Mouse (Mus musculus) kidney, postnatal 0 days (tissue): ENCODE measurements around the gene Slc39a11. TPM values are rescaled to one million over a fixed set of nuclear protein-coding genes. Genes with fewer than 3 reads are reported as not detected.

Source experiments
- ATAC-seq: fragments of 200-750 bp; cut with Nextera tagmentation; replicated peaks from 2 replicates; pipeline ENCODE4 v1.8.0; 2017; ENCODE audit warnings: low read depth, moderate number of reproducible peaks, moderate TSS enrichment, moderate library complexity; ENCODE audit not compliant: low FRiP score
- DNase-seq: peaks from one replicate; pipeline ENCODE4 v3.0.0-alpha.2; 2016; ENCODE audit warnings: low spot score
- H3K27ac ChIP-seq: fragments of 300-500 bp; sonication (generic); 2 replicates; pipeline ENCODE4 v1.5.1; 2014; ENCODE audit warnings: mild to moderate bottlenecking
- H3K27me3 ChIP-seq: fragments of 300-500 bp; sonication (generic); 2 replicates; pipeline ENCODE4 v1.6.1; 2014; ENCODE audit warnings: low read length, mixed read lengths; ENCODE audit not compliant: insufficient read depth
- H3K36me3 ChIP-seq: fragments of 300-500 bp; sonication (generic); 2 replicates; pipeline ENCODE4 v1.6.1; 2014; ENCODE audit warnings: low read length, mixed read lengths; ENCODE audit not compliant: insufficient read depth
- H3K4me1 ChIP-seq: fragments of 300-500 bp; sonication (generic); replicated peaks from 2 replicates; pipeline ENCODE4 v1.6.1; 2014; ENCODE audit warnings: antibody characterized with exemption, low read length, mixed read lengths; ENCODE audit not compliant: insufficient read depth
- H3K4me2 ChIP-seq: fragments of 300-500 bp; sonication (generic); 2 replicates; pipeline ENCODE4 v1.6.1; 2014; ENCODE audit warnings: mild to moderate bottlenecking, low read length, moderate library complexity, mixed read lengths
- H3K4me3 ChIP-seq: fragments of 300-500 bp; sonication (generic); replicated peaks from 2 replicates; pipeline ENCODE4 v1.5.1; 2014; ENCODE audit warnings: low read depth, low read length
- H3K9ac ChIP-seq: fragments of 300-500 bp; sonication (generic); 2 replicates; pipeline ENCODE4 v1.6.1; 2014; ENCODE audit warnings: low read depth, low read length
- H3K9me3 ChIP-seq: fragments of 300-500 bp; sonication (generic); replicated peaks from 2 replicates; pipeline ENCODE4 v1.6.1; 2016; ENCODE audit warnings: low read length, inconsistent platforms, mixed read lengths
- CTCF ChIP-seq: IDR thresholded peaks from 2 replicates; pipeline ENCODE4 v1.5.1; 2016; ENCODE audit warnings: antibody characterized with exemption, low read depth, mild to moderate bottlenecking, moderate library complexity
- WGBS: fragments of 180-500 bp; shearing (Covaris S2); extraction: QIAGEN DNeasy Blood & Tissue Kit; methylation state at CpG from one replicate; pipeline ENCODE4 v1.1.7; 2014; 5-methylcytosine and 5-hydroxymethylcytosine counted together
- polyA plus RNA-seq: library from polyadenylated mRNA; unstranded; fragments of >200 nt; fragmentation: Nextera tagmentation; extraction: Ambion mirVana; gene quantifications from 2 replicates; pipeline ENCODE4 v1.2.1, GENCODE M21; 2015

Slc39a11 gene
- polyA plus RNA-seq, 1 experiment from 2014 or later = 23.3 TPM

DNA sequence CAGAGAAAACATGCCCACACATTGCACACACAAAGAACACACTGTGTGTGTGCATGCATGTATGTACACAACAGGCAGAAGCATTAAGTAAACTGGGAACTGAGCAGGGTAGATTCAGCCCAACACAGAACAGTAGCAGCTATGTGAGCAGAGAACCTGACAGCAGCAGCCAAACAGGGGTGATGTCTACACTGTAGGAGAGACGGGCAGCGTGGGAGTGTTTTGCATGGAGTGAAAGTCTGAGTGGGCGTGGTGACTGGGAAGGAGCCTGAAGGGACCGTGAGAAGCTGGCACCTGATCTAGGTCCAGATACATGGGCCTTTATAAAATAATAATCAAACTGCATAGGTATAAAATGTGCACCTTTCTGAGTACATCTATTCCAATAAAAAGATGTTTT, 89.7 kb downstream of the Slc39a11 start:
- no peak for ATAC-seq
- no peak overlapping the region for H3K4me3 ChIP-seq
- TF ChIP-seq CTCF = no peak
- H3K9ac ChIP-seq = no peak overlapping the region
- H3K36me3 ChIP-seq = no peaks in the 10 kb centered on the region
- H3K9me3 ChIP-seq = no peaks in the 10 kb centered on the region
- H3K4me2 ChIP-seq = no peak overlapping the region
- H3K27ac ChIP-seq = no peak overlapping the region
- H3K27me3 ChIP-seq = no peaks in the 10 kb centered on the region
- no peak for DNase-seq
- no peaks in the 10 kb centered on the region; the same call in none of the 2 replicates for H3K4me1 ChIP-seq
- WGBS = 35% methylated on average over 4 of the region's 4 CpGs

DNA sequence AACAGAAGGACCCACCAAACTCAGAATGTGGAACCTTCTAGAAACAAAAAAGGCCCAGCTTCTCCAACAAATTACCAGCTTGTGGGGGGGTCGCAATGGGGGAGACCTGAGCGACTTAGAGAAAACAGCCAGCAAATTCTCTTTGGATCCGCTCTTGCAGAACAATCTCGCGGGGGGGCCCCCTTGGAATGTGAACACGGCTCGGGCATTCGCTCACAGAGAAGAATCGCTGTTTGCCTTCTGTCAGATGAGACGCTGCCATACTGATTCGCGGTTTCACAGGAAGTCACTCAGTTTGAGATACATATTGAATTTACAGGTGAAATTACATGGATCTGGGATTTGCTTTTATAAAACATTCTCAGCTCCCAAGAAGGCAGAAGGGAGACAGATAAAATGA, 91.4 kb downstream of the Slc39a11 start:
- ATAC-seq (no peak), DNase-seq (no peak)
- WGBS = 56% methylated on average over 12 of the region's 12 CpGs
- Histone ChIP-seq H3K4me2 (no peak overlapping the region), H3K27me3 (no peaks in the 10 kb centered on the region), H3K27ac (no peak overlapping the region), H3K9ac (no peak overlapping the region), H3K4me1 (no peaks in the 10 kb centered on the region; the same call in none of the 2 replicates), H3K9me3 (no peaks in the 10 kb centered on the region), H3K4me3 (no peak overlapping the region), H3K36me3 (no peaks in the 10 kb centered on the region)
- TF ChIP-seq CTCF = no peak

DNA sequence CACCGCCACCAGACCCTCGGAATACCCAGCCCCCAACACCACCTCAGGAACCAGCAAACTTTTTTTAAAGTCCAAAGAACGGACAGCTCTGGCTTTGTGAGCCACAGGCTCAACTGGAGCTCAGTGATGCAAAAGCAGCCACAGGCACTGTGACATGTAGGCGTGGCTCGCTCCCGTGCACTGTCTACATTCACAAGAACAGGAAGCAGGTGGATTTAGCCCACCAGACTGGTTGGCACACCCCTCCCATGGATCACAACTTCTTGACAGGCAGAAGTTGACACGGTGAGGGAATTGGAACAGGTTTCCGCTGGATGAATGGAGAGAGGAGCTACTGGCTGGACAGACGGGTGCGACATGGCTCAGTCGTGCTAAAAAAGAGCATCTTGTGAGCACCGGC, 93.7 kb downstream of the Slc39a11 start:
- H3K27ac ChIP-seq = no peak overlapping the region
- no peak for TF ChIP-seq CTCF

GRCm38 (mm10) chr11:113554701-113555360, 95.0 kb downstream of the Slc39a11 start:
- Histone ChIP-seq H3K27me3 (no peaks in the 10 kb centered on the region), H3K4me2 (no peak overlapping the region), H3K9ac (no peak overlapping the region), H3K9me3 (no peaks in the 10 kb centered on the region), H3K27ac (no peak overlapping the region), H3K4me1 (no peaks in the 10 kb centered on the region; the same call in none of the 2 replicates), H3K36me3 (no peaks in the 10 kb centered on the region), H3K4me3 (no peak overlapping the region)
- DNase-seq (no peak), ATAC-seq (no peak)
- TF ChIP-seq CTCF = no peak
- 79% methylated on average over 7 of the region's 7 CpGs for WGBS

More for the DNA sequence above, 93.7 kb downstream of the Slc39a11 start:
- Histone ChIP-seq H3K9ac (no peak overlapping the region), H3K4me2 (no peak overlapping the region), H3K4me3 (no peak overlapping the region), H3K36me3 (no peaks in the 10 kb centered on the region), H3K4me1 (no peaks in the 10 kb centered on the region; the same call in none of the 2 replicates), H3K27me3 (no peaks in the 10 kb centered on the region), H3K9me3 (no peaks in the 10 kb centered on the region)
- DNase-seq (no peak), ATAC-seq (no peak)
- WGBS = 78% methylated on average over 12 of the region's 12 CpGs

DNA sequence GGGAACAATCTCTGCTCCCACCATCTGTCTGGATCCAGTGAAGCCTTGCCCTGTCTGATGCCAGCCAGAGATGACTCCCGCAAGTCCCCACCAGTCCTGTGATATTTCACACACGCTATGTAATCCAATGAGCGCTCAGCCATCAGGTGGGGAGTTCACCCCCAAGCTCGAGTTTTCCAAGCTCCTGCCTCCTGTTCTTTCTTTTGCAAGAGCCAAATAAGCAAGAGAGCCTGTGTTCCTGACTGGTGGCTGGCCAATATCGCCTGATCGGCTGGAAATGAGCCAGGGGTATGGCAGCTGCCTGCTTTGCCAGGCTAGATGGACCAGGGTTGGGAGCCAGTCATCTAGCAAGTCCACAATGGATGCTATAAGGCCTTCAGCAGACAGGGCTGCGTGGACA, 95.7 kb downstream of the Slc39a11 start:
- TF ChIP-seq CTCF = no peak
- Histone ChIP-seq H3K9me3 (no peaks in the 10 kb centered on the region), H3K4me3 (no peak overlapping the region), H3K4me1 (no peaks in the 10 kb centered on the region; the same call in 1 of the 2 replicates), H3K27ac (no peak overlapping the region), H3K4me2 (no peak overlapping the region), H3K27me3 (no peaks in the 10 kb centered on the region), H3K9ac (no peak overlapping the region), H3K36me3 (no peaks in the 10 kb centered on the region)
- DNase-seq (no peak), ATAC-seq (no peak)
- WGBS = 83% methylated on average over 7 of the region's 7 CpGs

DNA sequence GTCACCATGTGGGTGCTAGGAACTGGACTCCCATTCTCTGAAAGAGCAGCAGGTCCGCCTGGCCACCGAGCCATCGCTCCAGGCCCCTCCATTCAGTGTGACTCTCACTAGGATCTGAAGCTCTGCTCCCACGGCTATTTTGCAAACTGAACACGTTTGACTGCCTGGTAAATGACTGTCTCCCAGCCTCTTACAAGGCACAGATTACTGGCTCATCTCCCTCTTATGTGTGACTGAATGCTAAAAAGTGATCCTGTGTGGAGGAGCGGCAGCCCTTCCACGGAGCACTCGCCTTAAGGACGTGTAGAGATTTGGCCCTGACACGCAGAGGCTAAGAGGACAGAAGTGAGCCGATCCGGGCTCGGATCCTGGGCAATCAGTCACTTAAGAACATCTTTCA, 96.3 kb downstream of the Slc39a11 start:
- H3K4me3 ChIP-seq = no peak overlapping the region
- no peaks in the 10 kb centered on the region for H3K36me3 ChIP-seq
- no peak for TF ChIP-seq CTCF
- 83% methylated on average over 13 of the region's 13 CpGs for WGBS
- no peaks in the 10 kb centered on the region for H3K9me3 ChIP-seq
- no peak overlapping the region for H3K9ac ChIP-seq
- no peak for DNase-seq
- no peak for ATAC-seq
- no peaks in the 10 kb centered on the region; the same call in 1 of the 2 replicates for H3K4me1 ChIP-seq
- H3K27me3 ChIP-seq = no peaks in the 10 kb centered on the region
- H3K4me2 ChIP-seq = no peak overlapping the region
- no peak overlapping the region for H3K27ac ChIP-seq
